Mouse (Mus musculus) cerebellum, adult 2 months (tissue): Measurements from ENCODE around the gene Ano4.

Source experiments
- CTCF ChIP-seq: fragments of 200-500 bp; IDR thresholded peaks from 2 replicates; pipeline ENCODE4 v1.5.1; 2011; ENCODE audit warnings: low read depth, mild to moderate bottlenecking, control low read depth, low read length, moderate library complexity, borderline replicate concordance; ENCODE audit not compliant: insufficient read depth
- POLR2A ChIP-seq: fragments of 200-500 bp; IDR thresholded peaks from 2 replicates; pipeline ENCODE4 v1.6.1; 2011; ENCODE audit warnings: low read length, control low read depth, borderline replicate concordance; ENCODE audit not compliant: insufficient read depth

- TF ChIP-seq CTCF (no peak), POLR2A (no peak)
These were observed 233.6 kb downstream of the Ano4 start for GRCm38 (mm10) chr10:89110917-89111316.
